Mouse (Mus musculus) left cerebral cortex, postnatal 10 days (tissue): ENCODE data around the gene Zfp239. TPM values are rescaled to one million over a fixed set of nuclear protein-coding genes. Genes with fewer than 3 reads are reported as not detected.

Source experiments
- total RNA-seq, 2 experiments: library from RNA; stranded (reverse); gene quantifications; 2 replicates each; pipeline ENCODE4 v1.2.3; 2021

Zfp239 gene
- total RNA-seq, 2 experiments from 2014 or later: 31.6 to 38.5 TPM

Other genes with a start within 250 kb of the Zfp239 start
- 10 to 100 TPM; 64.1 to 71.1 TPM for gene Zfp637, start 20.9 kb upstream of the Zfp239 start, total RNA-seq
- 100 to 1,000 TPM; 144 to 146 TPM for gene Hnrnpf, start 38.2 kb downstream of the Zfp239 start, total RNA-seq
- gene Fxyd4, start 75.6 kb downstream of the Zfp239 start, total RNA-seq: not detected
- gene Rasgef1a, start 149.3 kb downstream of the Zfp239 start, total RNA-seq: 10 to 100 TPM; 79.8 to 88.2 TPM